Mouse (Mus musculus) lung, postnatal 0 days (tissue): ENCODE results near the gene Tmem74b. TPM values are rescaled to one million over a fixed set of nuclear protein-coding genes. Genes with fewer than 3 reads are reported as not detected.

Experiments
- ATAC-seq: fragments of 200-750 bp; cut with Nextera tagmentation; 2 replicates; pipeline ENCODE4 v1.8.0; 2017; ENCODE audit warnings: moderate library complexity
- DNase-seq: peaks from one replicate; pipeline ENCODE4 v3.0.0-alpha.2; 2016; ENCODE audit warnings: low spot score
- H3K27ac ChIP-seq: fragments of 300-500 bp; sonication (generic); 2 replicates; pipeline ENCODE4 v1.5.1; 2014; ENCODE audit warnings: antibody characterized with exemption, mild to moderate bottlenecking, low read length, mixed read lengths
- H3K27me3 ChIP-seq: fragments of 300-500 bp; sonication (generic); replicated peaks from 2 replicates; pipeline ENCODE4 v1.6.1; 2014; ENCODE audit warnings: low read length, mixed read lengths; ENCODE audit not compliant: insufficient read depth
- H3K36me3 ChIP-seq: fragments of 300-500 bp; sonication (generic); 2 replicates; pipeline ENCODE4 v1.6.1; 2014; ENCODE audit warnings: low read length, mixed read lengths; ENCODE audit not compliant: insufficient read depth
- H3K4me1 ChIP-seq: fragments of 300-500 bp; sonication (generic); 2 replicates; pipeline ENCODE4 v1.6.1; 2014; ENCODE audit warnings: antibody characterized with exemption, low read depth, low read length, mixed read lengths; ENCODE audit not compliant: insufficient read depth
- H3K4me2 ChIP-seq: fragments of 300-500 bp; sonication (generic); replicated peaks from 2 replicates; pipeline ENCODE4 v1.6.1; 2014; ENCODE audit warnings: low read depth, mild to moderate bottlenecking, low read length, moderate library complexity, mixed read lengths
- H3K4me3 ChIP-seq: fragments of 300-500 bp; sonication (generic); 2 replicates; pipeline ENCODE4 v1.5.1; 2014; ENCODE audit warnings: low read depth, low read length
- H3K9ac ChIP-seq: fragments of 300-500 bp; sonication (generic); replicated peaks from 2 replicates; pipeline ENCODE4 v1.6.1; 2014; ENCODE audit warnings: low read depth, mild to moderate bottlenecking
- H3K9me3 ChIP-seq: fragments of 300-500 bp; sonication (generic); 2 replicates; pipeline ENCODE4 v1.6.1; 2016; ENCODE audit warnings: low read length, mixed read lengths
- CTCF ChIP-seq: IDR thresholded peaks from 2 replicates; pipeline ENCODE4 v1.5.1; 2016; ENCODE audit warnings: antibody characterized with exemption, mild to moderate bottlenecking
- EP300 ChIP-seq: IDR thresholded peaks from 2 replicates; pipeline ENCODE4 v1.6.1; 2016; ENCODE audit warnings: antibody characterized with exemption, mild to moderate bottlenecking, control low read depth
- WGBS: fragments of 180-500 bp; shearing (Covaris S2); extraction: QIAGEN DNeasy Blood & Tissue Kit; methylation state at CpG from one replicate; pipeline ENCODE4 v1.1.7; 2014; 5-methylcytosine and 5-hydroxymethylcytosine counted together
- polyA plus RNA-seq: library from polyadenylated mRNA; unstranded; fragments of >200 nt; fragmentation: Nextera tagmentation; extraction: Ambion mirVana; gene quantifications from 2 replicates; pipeline ENCODE4 v1.2.1, GENCODE M21; 2015

Tmem74b gene
- polyA plus RNA-seq: 0.57 and 0.63 TPM in 2 replicates

DNA sequence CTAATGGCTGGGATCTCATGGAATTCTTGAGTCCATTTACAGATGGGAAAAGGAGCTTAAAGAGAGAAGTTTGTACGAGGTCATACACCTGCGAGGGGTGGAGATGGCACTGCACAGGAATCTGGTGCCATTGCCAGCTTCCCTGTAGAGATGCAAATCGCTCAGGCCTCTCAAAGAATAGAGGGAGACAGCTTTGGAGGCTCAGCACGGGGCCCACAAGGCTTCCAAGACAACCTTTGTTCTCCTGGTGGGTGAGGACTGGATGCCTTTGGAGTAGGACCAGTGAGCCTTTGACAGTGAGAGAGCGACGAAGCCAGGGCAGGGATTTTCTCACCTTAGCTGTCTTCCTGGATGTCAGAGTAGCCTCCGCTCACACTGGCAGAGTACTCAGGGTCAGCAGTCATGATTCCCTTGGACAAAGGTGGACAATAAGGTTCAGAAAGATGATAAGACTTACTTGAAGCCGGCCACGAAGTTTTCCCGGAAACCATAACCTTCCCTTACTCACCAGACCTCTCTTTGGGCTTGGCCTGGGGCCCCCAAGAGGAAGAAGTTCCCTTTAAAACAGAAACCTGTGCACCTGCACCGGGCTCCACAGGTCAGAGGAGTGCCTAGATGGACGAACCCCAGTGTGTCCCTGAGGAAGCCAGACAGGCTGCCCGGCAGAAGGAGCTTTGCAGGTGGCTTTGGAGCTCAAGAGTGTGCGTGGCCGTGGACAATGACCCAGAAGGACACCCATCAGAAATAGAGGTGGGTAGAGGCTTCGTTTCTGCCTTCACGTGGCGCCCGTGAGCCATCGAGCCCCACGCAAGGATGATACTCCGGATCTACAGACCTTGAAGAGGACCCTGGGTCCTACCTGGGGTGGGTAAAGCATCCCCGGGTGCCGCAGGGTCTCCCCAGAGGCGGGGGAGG, at the start of gene Tmem74b:
Gene Tmem74b (plus strand): TSS at position 778 of the 915 bp plus-strand sequence.
- TF ChIP-seq EP300: no peak
- TF ChIP-seq CTCF: no peak
- Histone ChIP-seq H3K9ac (no peak within 1 kb of the TSS), H3K4me1 (peaks cover 4% of the 10 kb centered on the region), H3K9me3 (no peaks in the 10 kb centered on the region), H3K27ac (no peak within 1 kb of the TSS), H3K27me3 (peaks cover 16% of the 10 kb centered on the region), H3K36me3 (no peaks in the 10 kb centered on the region), H3K4me2 (peak within 1 kb of the TSS; percentile 99), H3K4me3 (peak within 1 kb of the TSS; percentile 51)
- 6% methylated on average over 25 of the region's 25 CpGs for WGBS
- no peak; the same call in 1 of the 2 replicates for ATAC-seq
- peak; percentile 4 for DNase-seq

DNA sequence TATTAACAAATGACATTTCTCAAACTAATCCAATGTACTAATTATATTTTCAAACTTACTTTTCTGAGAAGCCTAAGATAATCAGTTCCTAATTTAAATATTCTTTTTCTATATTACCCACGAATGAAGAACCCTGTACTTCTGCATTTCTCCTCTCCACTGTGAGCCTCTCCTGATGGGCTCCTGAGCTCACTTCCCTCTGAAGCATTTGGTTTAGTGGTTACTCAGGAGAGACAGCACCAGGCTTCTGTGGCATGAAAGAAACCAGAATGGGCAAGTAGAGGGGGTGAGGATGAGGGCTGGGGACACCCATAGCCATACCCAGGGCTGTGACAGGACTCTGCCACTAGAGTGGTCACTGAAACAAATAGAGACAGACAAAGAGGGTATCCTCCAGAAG, 49.8 kb upstream of the Tmem74b start:
- TF ChIP-seq CTCF (no peak), EP300 (no peak)
- no peak overlapping the region for H3K4me2 ChIP-seq
- ATAC-seq: no peak
- H3K27ac ChIP-seq: no peak overlapping the region
- no peak for DNase-seq
- H3K4me1 ChIP-seq: no peaks in the 10 kb centered on the region
- H3K9me3 ChIP-seq: no peaks in the 10 kb centered on the region
- H3K27me3 ChIP-seq: no peaks in the 10 kb centered on the region
- no peaks in the 10 kb centered on the region for H3K36me3 ChIP-seq
- no peak overlapping the region for H3K9ac ChIP-seq
- no peak overlapping the region for H3K4me3 ChIP-seq
- WGBS: 59% methylated on average over 1 of the region's 1 CpGs

DNA sequence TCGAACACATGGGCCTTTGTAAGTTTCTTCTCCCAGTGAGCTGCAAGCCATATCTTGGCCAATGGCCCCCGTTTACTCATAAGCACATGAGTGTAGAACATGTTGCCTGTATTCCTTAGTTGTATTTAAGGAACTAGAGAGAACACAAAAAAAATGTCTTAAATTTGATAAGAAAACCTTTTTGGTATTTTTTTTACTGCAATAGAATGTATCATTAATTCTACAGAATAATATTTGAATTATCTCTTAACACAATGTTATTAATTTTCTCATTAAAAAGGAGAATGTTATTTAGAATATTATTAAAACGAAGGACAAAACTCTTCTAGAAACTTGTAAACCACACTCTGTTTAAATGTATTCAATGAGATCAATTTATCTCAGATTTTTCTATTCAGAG, 33.4 kb upstream of the Tmem74b start, which contains the start of gene Rad21l:
Gene Rad21l (minus strand): TSS at position 101 of the 400 bp plus-strand sequence.
- no peak within 1 kb of the TSS for H3K27ac ChIP-seq
- no peak within 1 kb of the TSS for H3K4me3 ChIP-seq
- TF ChIP-seq CTCF (no peak), EP300 (no peak)
- WGBS: 62% methylated on average over 3 of the region's 3 CpGs
- no peak within 1 kb of the TSS for H3K9ac ChIP-seq
- no peak within 1 kb of the TSS for H3K4me2 ChIP-seq
- no peaks in the 10 kb centered on the region for H3K9me3 ChIP-seq
- DNase-seq (no peak), ATAC-seq (no peak)
- H3K36me3 ChIP-seq: no peaks in the 10 kb centered on the region
- no peaks in the 10 kb centered on the region for H3K27me3 ChIP-seq
- no peaks in the 10 kb centered on the region for H3K4me1 ChIP-seq

DNA sequence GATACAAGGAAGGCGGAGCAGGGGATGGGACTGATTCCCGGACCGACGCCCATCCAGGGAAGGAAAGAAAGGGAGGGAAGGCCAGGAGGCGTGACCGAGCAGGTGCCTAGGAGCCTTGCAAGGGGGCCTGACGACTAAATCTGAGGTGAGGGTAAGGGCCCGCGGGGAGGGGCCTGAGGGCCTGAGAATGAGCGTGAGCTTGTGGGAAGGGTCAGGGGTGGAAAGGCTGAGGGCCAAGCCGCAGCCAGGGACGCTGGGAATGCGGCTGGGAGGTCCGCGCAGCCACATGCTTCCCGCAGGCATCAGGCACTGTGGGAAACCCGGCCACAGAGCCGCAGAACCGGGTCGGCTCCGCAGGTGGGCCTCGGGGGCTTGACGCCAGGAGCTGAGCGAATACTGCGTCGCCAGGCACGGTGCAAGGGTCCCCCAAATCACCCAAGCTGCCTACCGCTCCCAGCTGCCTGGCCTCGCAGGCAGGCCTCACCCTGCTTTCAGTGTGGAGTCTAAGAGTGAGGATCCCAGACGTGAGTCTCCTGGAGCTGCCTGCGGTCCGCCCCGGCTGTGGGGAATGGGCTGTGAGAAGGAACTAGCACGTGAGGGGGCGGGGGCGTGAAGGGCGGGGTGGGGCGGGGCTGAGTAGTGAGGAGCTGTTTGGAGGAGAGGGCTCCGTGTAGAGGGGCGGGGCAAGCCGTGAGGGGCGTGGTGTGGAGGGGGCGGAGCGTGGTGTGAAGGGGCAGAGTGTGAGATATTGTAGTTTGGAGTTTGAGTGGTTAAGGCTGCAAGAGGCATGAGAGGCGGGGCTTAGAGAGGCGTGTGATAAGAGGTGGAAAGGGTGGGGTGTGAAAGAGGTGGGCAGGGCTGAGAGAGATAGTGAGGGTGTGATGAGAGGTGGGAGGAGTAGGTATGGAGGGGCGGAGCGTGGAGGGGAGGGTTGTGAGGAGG, 31.5 kb upstream of the Tmem74b start:
- no peak overlapping the region for H3K9ac ChIP-seq
- H3K36me3 ChIP-seq: no peaks in the 10 kb centered on the region
- TF ChIP-seq CTCF (no peak), EP300 (no peak)
- H3K9me3 ChIP-seq: no peaks in the 10 kb centered on the region
- H3K27me3 ChIP-seq: no peaks in the 10 kb centered on the region
- H3K27ac ChIP-seq: no peak overlapping the region
- no peaks in the 10 kb centered on the region for H3K4me1 ChIP-seq
- DNase-seq: peak; percentile 5
- no peak overlapping the region for H3K4me3 ChIP-seq
- no peak overlapping the region for H3K4me2 ChIP-seq
- ATAC-seq: no peak
- WGBS: 35% methylated on average over 46 of the region's 48 CpGs

DNA sequence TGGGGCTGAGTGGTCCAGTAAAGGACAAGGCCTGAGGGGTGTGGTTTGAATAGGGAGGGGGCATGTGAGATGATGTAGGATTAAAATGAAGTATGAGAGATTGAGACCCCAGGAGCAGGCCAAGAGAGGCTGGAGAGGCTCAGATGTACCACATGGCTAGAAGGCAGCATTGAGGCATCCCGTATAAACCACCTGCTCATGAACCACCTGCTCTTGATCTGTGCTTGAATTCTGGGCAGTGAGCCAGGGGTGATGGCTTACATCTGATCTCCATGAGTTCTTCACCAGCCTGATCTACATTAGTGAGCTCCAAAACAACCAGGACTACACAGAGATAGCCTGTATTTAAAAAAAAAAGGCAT, 30.9 kb upstream of the Tmem74b start:
- Histone ChIP-seq H3K9me3 (no peaks in the 10 kb centered on the region), H3K36me3 (no peaks in the 10 kb centered on the region), H3K27me3 (no peaks in the 10 kb centered on the region), H3K4me3 (no peak overlapping the region), H3K4me2 (no peak overlapping the region), H3K4me1 (no peaks in the 10 kb centered on the region), H3K9ac (no peak overlapping the region), H3K27ac (no peak overlapping the region)
- DNase-seq (no peak), ATAC-seq (no peak)
- TF ChIP-seq EP300: no peak
- TF ChIP-seq CTCF: no peak
- WGBS: 20% methylated on average over 1 of the region's 1 CpGs

DNA sequence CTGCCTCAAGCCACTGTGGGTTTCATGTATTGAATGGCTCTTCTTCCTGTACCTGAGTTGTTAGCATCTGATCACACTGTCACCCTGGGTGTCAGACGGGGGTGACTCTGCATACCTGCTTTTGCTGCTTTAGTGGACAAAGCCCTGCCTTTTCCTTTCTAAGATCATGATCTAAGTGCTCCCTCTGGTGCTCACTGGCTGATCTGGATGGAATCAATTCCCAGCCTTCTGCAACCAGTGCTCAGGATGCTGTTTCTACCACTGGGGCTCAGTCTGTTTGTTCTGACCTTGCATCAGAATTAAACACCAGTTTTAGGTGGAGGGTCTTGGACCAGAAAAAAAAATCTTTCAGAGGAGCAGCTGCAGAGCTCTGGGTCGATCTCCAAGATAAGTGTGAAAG, 25.6 kb upstream of the Tmem74b start:
- Histone ChIP-seq H3K27ac (no peak overlapping the region), H3K27me3 (no peaks in the 10 kb centered on the region), H3K4me3 (no peak overlapping the region), H3K4me2 (no peak overlapping the region), H3K9me3 (no peaks in the 10 kb centered on the region), H3K9ac (no peak overlapping the region), H3K4me1 (no peaks in the 10 kb centered on the region), H3K36me3 (no peaks in the 10 kb centered on the region)
- TF ChIP-seq CTCF: 0 out of 2 replicates have a peak, but pooled peaks have one; percentile 22
- no peak for TF ChIP-seq EP300
- ATAC-seq (no peak), DNase-seq (no peak)
- WGBS: 56% methylated on average over 2 of the region's 2 CpGs
